Mouse (Mus musculus) small intestine, adult 2 months (tissue): ENCODE measurements around the gene Slc50a1. TPM values are rescaled to one million over a fixed set of nuclear protein-coding genes. Genes with fewer than 3 reads are reported as not detected.

Experiments
- H3K27ac ChIP-seq: fragments of 200-500 bp; 2 replicates; pipeline ENCODE4 v1.5.1; 2012; ENCODE audit warnings: low read depth, low read length, control low read depth, inconsistent platforms; ENCODE audit not compliant: insufficient read depth
- H3K27me3 ChIP-seq: fragments of 200-500 bp; 2 replicates; pipeline ENCODE4 v1.6.1; 2012; ENCODE audit warnings: mild to moderate bottlenecking, moderate library complexity, low read length, inconsistent platforms; ENCODE audit not compliant: control insufficient read depth, insufficient read depth
- H3K36me3 ChIP-seq: fragments of 200-500 bp; 2 replicates; pipeline ENCODE4 v1.6.1; 2012; ENCODE audit warnings: mild to moderate bottlenecking, low read length, control low read depth, inconsistent platforms; ENCODE audit not compliant: control insufficient read depth, insufficient read depth
- H3K4me1 ChIP-seq: fragments of 200-500 bp; 2 replicates; pipeline ENCODE4 v1.6.1; 2012; ENCODE audit warnings: low read length, inconsistent platforms, mixed read lengths; ENCODE audit not compliant: control insufficient read depth, insufficient read depth, insufficient read length
- H3K4me3 ChIP-seq: fragments of 200-500 bp; 2 replicates; pipeline ENCODE4 v1.5.1; 2012; ENCODE audit warnings: low read depth, mild to moderate bottlenecking, control low read depth, inconsistent platforms, low read length, moderate library complexity
- CTCF ChIP-seq: fragments of 200-500 bp; IDR thresholded peaks from 2 replicates; pipeline ENCODE4 v1.5.1; 2012; ENCODE audit warnings: low read depth, mild to moderate bottlenecking, control low read depth, inconsistent platforms, low read length, moderate library complexity, mixed read lengths; ENCODE audit not compliant: insufficient replicate concordance, insufficient read length; ENCODE audit errors: extremely low read depth
- POLR2A ChIP-seq: fragments of 200-500 bp; IDR thresholded peaks from 2 replicates; pipeline ENCODE4 v1.6.1; 2012; ENCODE audit warnings: low read depth, mild to moderate bottlenecking, control low read depth, inconsistent platforms, low read length, moderate library complexity
- WGBS: fragments of 180-500 bp; shearing (Covaris S2); methylation state at CpG from one replicate; pipeline ENCODE4 v1.1.7; 2018; 5-methylcytosine and 5-hydroxymethylcytosine counted together
- polyA plus RNA-seq: library from polyadenylated mRNA; depleted of rRNA; stranded (reverse); fragments of >200 nt; gene quantifications from 2 replicates; pipeline ENCODE4 v1.2.3, GENCODE M21; 2012; rRNA removed

Gene Slc50a1
- polyA plus RNA-seq: 81.6 and 97.3 TPM in 2 replicates

DNA sequence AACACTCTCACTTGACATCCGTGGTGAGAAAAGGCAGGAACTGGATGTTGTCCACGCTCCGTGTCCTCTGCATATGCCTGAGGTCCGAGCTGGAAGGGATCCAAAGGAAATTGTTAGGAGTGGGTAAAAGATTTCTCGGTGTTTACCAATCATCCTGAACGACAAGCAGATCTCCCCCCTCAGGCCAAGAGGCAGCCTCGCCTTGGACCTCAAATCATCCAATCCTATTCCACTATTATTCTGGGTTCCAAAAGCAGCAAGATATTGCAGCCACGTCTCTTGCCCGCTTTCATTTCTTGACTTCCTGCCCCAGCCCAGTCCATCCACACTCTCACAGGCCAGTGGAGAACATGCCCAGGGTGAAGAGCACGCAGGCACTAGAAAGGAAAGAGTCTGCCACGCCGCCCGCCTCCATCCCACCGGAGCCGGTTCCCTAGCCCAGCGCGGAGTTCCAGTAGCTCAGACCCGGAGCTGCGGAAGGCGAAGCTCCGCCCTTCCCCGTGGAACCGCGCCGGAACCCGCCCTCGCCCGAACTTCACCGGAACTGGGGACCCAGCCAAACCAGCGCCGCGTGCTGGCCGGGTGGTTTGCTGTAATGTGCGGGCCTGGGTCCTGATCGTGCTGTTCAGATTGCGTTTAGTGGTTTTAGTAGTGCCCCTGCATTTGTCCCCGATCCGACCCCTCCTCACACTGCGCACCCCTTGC is at the start of gene Slc50a1:
Slc50a1 (minus strand) TSS at position 520 of the 705 bp plus-strand sequence.
- WGBS: 2% methylated on average over 39 of the region's 39 CpGs
- peaks cover 18% of the 10 kb centered on the region for H3K36me3 ChIP-seq
- peak within 1 kb of the TSS; percentile 81 for H3K4me3 ChIP-seq
- peaks cover 15% of the 10 kb centered on the region for H3K4me1 ChIP-seq
- TF ChIP-seq CTCF: peak; percentile 31; the same call in 1 of the 2 replicates
- TF ChIP-seq POLR2A: peak; percentile 76
- H3K27ac ChIP-seq: peak within 1 kb of the TSS; percentile 75
- H3K27me3 ChIP-seq: no peaks in the 10 kb centered on the region

GRCm38 (mm10) chr3:89319591-89320350 is 49.4 kb upstream of the Slc50a1 start:
- no peak overlapping the region for H3K27ac ChIP-seq
- peak overlapping the region; percentile 42 for H3K4me3 ChIP-seq
- peaks cover 31% of the 10 kb centered on the region for H3K27me3 ChIP-seq
- TF ChIP-seq CTCF (no peak), POLR2A (no peak)
- H3K36me3 ChIP-seq: no peaks in the 10 kb centered on the region
- 4% methylated on average over 58 of the region's 58 CpGs for WGBS
- peaks cover 34% of the 10 kb centered on the region for H3K4me1 ChIP-seq

- H3K4me1 ChIP-seq: peaks cover 34% of the 10 kb centered on the region
- no peaks in the 10 kb centered on the region for H3K36me3 ChIP-seq
- H3K27me3 ChIP-seq: peaks cover 31% of the 10 kb centered on the region
- WGBS: 70% methylated on average over 21 of the region's 21 CpGs
- H3K27ac ChIP-seq: no peak overlapping the region
- peak overlapping the region; percentile 42; the same call in 1 of the 2 replicates for H3K4me3 ChIP-seq
- TF ChIP-seq POLR2A (no peak), CTCF (no peak)
These were observed 48.7 kb upstream of the Slc50a1 start for GRCm38 (mm10) chr3:89318971-89319590.

DNA sequence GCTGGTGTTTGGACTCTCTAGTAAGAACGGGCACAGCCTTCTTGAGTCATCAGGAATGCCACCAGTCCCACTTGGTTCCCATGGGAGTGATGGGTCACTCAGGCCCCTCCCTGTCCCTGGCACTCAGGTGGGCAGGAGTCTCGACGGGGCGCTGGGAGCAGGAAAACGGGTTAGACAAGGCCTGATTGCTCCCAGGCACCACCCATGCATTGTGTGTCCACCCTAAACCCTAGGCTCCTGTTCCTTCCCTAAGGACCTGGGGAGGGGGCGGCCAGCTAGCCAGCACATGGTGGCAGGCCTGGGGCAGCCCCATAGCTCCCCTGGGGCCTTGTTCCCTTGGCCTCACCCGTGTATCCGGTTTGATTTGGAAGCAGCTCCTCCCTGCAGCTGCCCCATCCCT is 47.9 kb upstream of the Slc50a1 start:
- H3K27me3 ChIP-seq: peaks cover 31% of the 10 kb centered on the region
- H3K4me3 ChIP-seq: no peak overlapping the region
- 64% methylated on average over 8 of the region's 8 CpGs for whole genome bisulfite sequencing
- TF ChIP-seq CTCF: no peak
- H3K36me3 ChIP-seq: no peaks in the 10 kb centered on the region
- no peak overlapping the region for H3K27ac ChIP-seq
- peaks cover 34% of the 10 kb centered on the region for H3K4me1 ChIP-seq

DNA sequence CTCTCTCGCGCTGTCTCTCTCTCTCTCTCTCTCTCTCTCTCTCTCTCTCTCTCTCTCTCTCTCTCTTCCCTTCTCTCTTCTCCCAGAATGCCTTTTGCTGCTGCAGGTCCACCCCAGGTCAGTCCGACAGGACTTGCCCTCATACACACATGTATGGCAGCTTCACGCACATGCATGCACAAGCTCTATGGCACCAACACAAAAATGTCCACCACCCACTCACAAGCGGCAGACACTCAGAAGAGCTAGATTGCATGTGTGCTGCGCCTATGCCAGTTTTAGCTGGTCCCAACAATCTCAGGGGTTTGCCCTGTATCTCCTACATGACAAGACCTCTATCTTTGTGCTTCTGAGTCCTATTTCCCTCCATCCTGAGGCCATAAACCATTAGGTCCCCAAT is 46.9 kb upstream of the Slc50a1 start:
- H3K27ac ChIP-seq: no peak overlapping the region
- WGBS: 74% methylated on average over 6 of the region's 6 CpGs
- H3K4me1 ChIP-seq: peaks cover 31% of the 10 kb centered on the region
- no peak overlapping the region for H3K4me3 ChIP-seq
- peaks cover 31% of the 10 kb centered on the region for H3K27me3 ChIP-seq
- no peak for TF ChIP-seq CTCF
- TF ChIP-seq POLR2A: no peak
- H3K36me3 ChIP-seq: no peaks in the 10 kb centered on the region

- no peaks in the 10 kb centered on the region for H3K36me3 ChIP-seq
- peaks cover 31% of the 10 kb centered on the region for H3K27me3 ChIP-seq
- H3K4me1 ChIP-seq: peaks cover 28% of the 10 kb centered on the region
- no peak overlapping the region for H3K4me3 ChIP-seq
- 3% methylated on average over 4 of the region's 4 CpGs for WGBS
- H3K27ac ChIP-seq: no peak overlapping the region
- TF ChIP-seq CTCF (peak; percentile 88; the same call in 1 of the 2 replicates), POLR2A (no peak)
These were observed 46.5 kb upstream of the Slc50a1 start for GRCm38 (mm10) chr3:89316833-89317232.
